Comparison of ENCODE assay signal across 9 mouse cellular contexts in the genomic region with DNA sequence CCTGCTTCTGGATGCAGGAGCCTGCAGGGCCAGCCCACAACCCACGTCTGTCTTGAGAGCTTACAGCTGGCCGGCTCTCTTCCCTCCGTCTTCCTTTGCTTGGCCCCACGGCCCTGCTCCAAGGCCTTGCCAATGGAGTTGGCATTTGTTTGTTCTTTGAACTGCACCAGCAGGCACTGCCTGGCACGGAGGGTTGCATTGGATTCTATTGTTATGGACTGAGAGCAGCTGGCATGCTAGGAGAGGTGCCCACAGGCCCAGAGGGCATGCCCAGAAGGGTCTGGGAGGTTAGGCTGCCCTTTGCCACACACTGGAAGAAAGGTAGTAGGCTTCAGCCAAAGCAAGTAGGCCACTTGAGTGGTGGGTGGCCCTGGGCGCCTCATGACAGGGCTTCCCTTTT. TPM values are rescaled to one million over a fixed set of nuclear protein-coding genes. Genes with fewer than 3 reads are reported as not detected.
DNase-seq lines count a peak whose midpoint lies in the region; ATAC-seq and TF ChIP-seq lines count a peak whose summit lies in the region.
"Had no signal": no experiment of that assay in that cellular context is flagged by ENCODE, and none has a peak within 500 bp of the region (broad histone marks: within the 10 kb centered on the region; RNA-seq: fewer than 3 reads in every experiment).

No protein-coding gene starts in this region.

- WGBS in heart, adult 2 months: 21% methylated on average over 6 of the region's 6 CpGs
- WGBS in heart, embryonic 15.5 days: 58% methylated on average over 6 of the region's 6 CpGs
- 61% methylated on average over 6 of the region's 6 CpGs for WGBS in liver, embryonic 12.5 days (ENCODE audit: insufficient replicate concordance)

- H3K9ac ChIP-seq in heart, adult 2 months (ENCODE audit: low read depth, low read length): no peak overlapping the region
- no peak overlapping the region for H3K9ac ChIP-seq in heart, embryonic 15.5 days
- H3K9ac ChIP-seq in liver, embryonic 12.5 days: no peak overlapping the region
- H3K9ac ChIP-seq: limb, embryonic 13.5 days had no signal

- no peak overlapping the region for H3K4me3 ChIP-seq in heart, adult 2 months
- H3K4me3 ChIP-seq in heart, embryonic 15.5 days: no peak overlapping the region
- H3K4me3 ChIP-seq in liver, embryonic 12.5 days: no peak overlapping the region
- H3K4me3 ChIP-seq: limb, embryonic 13.5 days had no signal

- intact Hi-C loops in heart, adult 2 months (cut with DNase I): loop anchor here (5.0 kb wide), 1 partner anchor 173 kb away; the partner anchor contains the start of gene Tmem106c
- intact Hi-C loops in heart, postnatal 25 days (cut with DNase I): loop anchor here (5.0 kb wide), 1 partner anchor 38 kb away; no protein-coding TSS in a partner anchor

- no peaks in the 10 kb centered on the region for H3K79me2 ChIP-seq in heart, adult 2 months (replicated peaks; ENCODE audit: control insufficient read depth, insufficient read depth, low read length)

- H3K36me3 ChIP-seq in heart, adult 2 months (ENCODE audit: control insufficient read depth, insufficient read depth, low read length): no peaks in the 10 kb centered on the region
- peaks cover 28% of the 10 kb centered on the region for H3K36me3 ChIP-seq in heart, embryonic 15.5 days
- peaks cover 56% of the 10 kb centered on the region for H3K36me3 ChIP-seq in liver, embryonic 12.5 days

- H3K27me3 ChIP-seq in heart, adult 2 months (ENCODE audit: control insufficient read depth, insufficient read depth, low read length): no peaks in the 10 kb centered on the region
- no peaks in the 10 kb centered on the region for H3K27me3 ChIP-seq in heart, embryonic 15.5 days
- H3K27me3 ChIP-seq in liver, embryonic 12.5 days (replicated peaks): no peaks in the 10 kb centered on the region
- H3K27me3 ChIP-seq: limb, embryonic 13.5 days had no signal

- H3K9me3 ChIP-seq in heart, embryonic 15.5 days (replicated peaks): no peaks in the 10 kb centered on the region
- H3K9me3 ChIP-seq in liver, embryonic 12.5 days (replicated peaks): no peaks in the 10 kb centered on the region
- H3K9me3 ChIP-seq: limb, embryonic 13.5 days had no signal

- no peak for ATAC-seq in heart, embryonic 15.5 days (replicated peaks; ENCODE audit: insufficient number of reproducible peaks, insufficient read depth, low FRiP score, low read depth)
- ATAC-seq in liver, embryonic 12.5 days: no peak

- H3K27ac ChIP-seq in heart, adult 2 months: peak overlapping the region; percentile 58; the same call in 1 of the 2 replicates
- H3K27ac ChIP-seq in heart, embryonic 15.5 days: peak overlapping the region; percentile 46
- peak overlapping the region; percentile 97 for H3K27ac ChIP-seq in liver, embryonic 12.5 days
- H3K27ac ChIP-seq: limb, embryonic 13.5 days had no signal

- DNase-seq in heart, adult 2 months: peak; percentile 49 to 56
- DNase-seq in heart, postnatal 25 days (ENCODE audit: low spot score): no peak
- DNase-seq in thymus, postnatal 4 days: peak; percentile 46
- DNase-seq in thymus, postnatal 0 days (ENCODE audit: low spot score): no peak
- DNase-seq in thymus, postnatal 10 days (ENCODE audit: low spot score in 2 of 2): no peak
- no peak for DNase-seq in urinary bladder, postnatal 4 days (ENCODE audit: low spot score in 2 of 2)

- TF ChIP-seq POLR2A in heart, adult 2 months (IDR thresholded peaks at IDR 0.05; ENCODE audit: insufficient read depth, low read depth, low read length): no peak

- no peak for TF ChIP-seq CTCF in heart, adult 2 months (IDR thresholded peaks at IDR 0.05)

- peaks cover 26% of the 10 kb centered on the region for H3K4me1 ChIP-seq in heart, adult 2 months (ENCODE audit: control insufficient read depth, insufficient read depth, low read length)
- peaks cover 37% of the 10 kb centered on the region for H3K4me1 ChIP-seq in heart, embryonic 15.5 days (replicated peaks)
- peaks cover 54% of the 10 kb centered on the region for H3K4me1 ChIP-seq in liver, embryonic 12.5 days

- no peak overlapping the region for H3K4me2 ChIP-seq in heart, embryonic 15.5 days
- peak overlapping the region; percentile 90; the same call in 1 of the 2 replicates for H3K4me2 ChIP-seq in liver, embryonic 12.5 days
- H3K4me2 ChIP-seq: limb, embryonic 13.5 days had no signal

- no peak for TF ChIP-seq EP300 in heart, adult 2 months (IDR thresholded peaks at IDR 0.05; ENCODE audit: insufficient read depth, low read depth, low read length)

RNA-seq across cellular contexts. Expression of gene Slc48a1, which starts 10.5 kb away (rescaled TPM):
- total RNA-seq in heart, adult 2 months (2021): 10 to 100 TPM; 72.7 to 73.0 TPM
- polyA plus RNA-seq in heart, adult 2 months (2012; rRNA removed): 82.8 and 85.3 TPM in 2 replicates
- total RNA-seq in heart, postnatal 25 days (2021): 10 to 100 TPM; 76.5 to 83.0 TPM
- polyA plus RNA-seq in thymus, postnatal 0 days (2015; fragmentation: Nextera tagmentation; extraction: Ambion mirVana): 44.5 and 48.3 TPM in 2 replicates
- polyA plus RNA-seq in heart, embryonic 15.5 days (2015; fragmentation: Nextera tagmentation; extraction: Ambion mirVana): 64.3 and 76.8 TPM in 2 replicates
- 83.8 and 88.7 TPM in 2 replicates for polyA plus RNA-seq in liver, embryonic 12.5 days (2016; fragmentation: Nextera tagmentation; extraction: Ambion mirVana)

RNA-seq across cellular contexts. Expression of gene Rapgef3, which starts 21.0 kb away (rescaled TPM):
- total RNA-seq in heart, adult 2 months (2021): 10 to 100 TPM; 21.5 to 27.9 TPM
- polyA plus RNA-seq in heart, adult 2 months (2012; rRNA removed): 44.4 and 57.0 TPM in 2 replicates
- total RNA-seq in heart, postnatal 25 days (2021): 10 to 100 TPM; 20.7 to 26.5 TPM
- 61.7 and 72.6 TPM in 2 replicates for polyA plus RNA-seq in thymus, postnatal 0 days (2015; fragmentation: Nextera tagmentation; extraction: Ambion mirVana)
- 20.0 and 24.0 TPM in 2 replicates for polyA plus RNA-seq in heart, embryonic 15.5 days (2015; fragmentation: Nextera tagmentation; extraction: Ambion mirVana)
- 3.5 and 3.9 TPM in 2 replicates for polyA plus RNA-seq in liver, embryonic 12.5 days (2016; fragmentation: Nextera tagmentation; extraction: Ambion mirVana)

RNA-seq across cellular contexts. Expression of gene Hdac7, which starts 55.5 kb away (rescaled TPM):
- total RNA-seq in heart, adult 2 months (2021): 10 to 100 TPM; 23.7 to 25.7 TPM
- polyA plus RNA-seq in heart, adult 2 months (2012; rRNA removed): 54.9 and 61.8 TPM in 2 replicates
- total RNA-seq in heart, postnatal 25 days (2021): 10 to 100 TPM; 30.3 to 33.0 TPM
- 111 and 122 TPM in 2 replicates for polyA plus RNA-seq in thymus, postnatal 0 days (2015; fragmentation: Nextera tagmentation; extraction: Ambion mirVana)
- 20.4 and 34.5 TPM in 2 replicates for polyA plus RNA-seq in heart, embryonic 15.5 days (2015; fragmentation: Nextera tagmentation; extraction: Ambion mirVana)
- polyA plus RNA-seq in liver, embryonic 12.5 days (2016; fragmentation: Nextera tagmentation; extraction: Ambion mirVana): 14.0 and 14.3 TPM in 2 replicates

RNA-seq across cellular contexts. Expression of gene Endou, which starts 57.7 kb away (rescaled TPM):
- 1 to 10 TPM; 1.1 to 1.2 TPM for total RNA-seq in heart, adult 2 months (2021)
- polyA plus RNA-seq in heart, adult 2 months (2012; rRNA removed): 2.4 TPM in 2 replicates
- 1 to 10 TPM; 1.4 to 1.8 TPM for total RNA-seq in heart, postnatal 25 days (2021)
- 159 and 186 TPM in 2 replicates for polyA plus RNA-seq in thymus, postnatal 0 days (2015; fragmentation: Nextera tagmentation; extraction: Ambion mirVana)
- polyA plus RNA-seq in heart, embryonic 15.5 days (2015; fragmentation: Nextera tagmentation; extraction: Ambion mirVana): 0.86 and 3.5 TPM in 2 replicates
- not detected in 2 replicates for polyA plus RNA-seq in liver, embryonic 12.5 days (2016; fragmentation: Nextera tagmentation; extraction: Ambion mirVana)

Comparison
In these comparisons a context has a peak if more than half of its experiments do, and no peak if none do; other contexts are left out.
1. DNase-seq: peak in heart, adult 2 months (2 of 2) and thymus, postnatal 4 days (single experiment); none in heart, postnatal 25 days (single experiment), thymus, postnatal 0 days (single experiment), thymus, postnatal 10 days (0 of 2) and urinary bladder, postnatal 4 days (0 of 2).
2. H3K27ac ChIP-seq: peak in every context shown above with its lines; median percentile 97 in liver, embryonic 12.5 days; 58 in heart, adult 2 months; 46 in heart, embryonic 15.5 days.